Mouse (Mus musculus): ENCODE measurements at regions not wholly inside any gene's neighbourhood (a gene's known extent, or its start where the extent isn't known, plus 50 kb on each side); places are given as distances from the start of the nearest gene placed in this dataset.

GRCm38 (mm10) chr5:74888934-74889333, 155.6 kb downstream of the Chic2 start:
- TF ChIP-seq CTCF (IDR thresholded peaks at IDR 0.05; ENCODE audit: low read depth), result no peak
- no peak overlapping the region; the same call in 1 of the 2 replicates for H3K27ac ChIP-seq (ENCODE audit: low read depth)
- no peak overlapping the region for H3K4me3 ChIP-seq (ENCODE audit: low read depth, low read length)
- DNase-seq (no peak), ATAC-seq (ENCODE audit: insufficient read depth) (no peak)
- H3K36me3 ChIP-seq (ENCODE audit: insufficient read depth), result no peaks in the 10 kb centered on the region
- peaks cover 4% of the 10 kb centered on the region; the same call in 1 of the 2 replicates for H3K9me3 ChIP-seq (ENCODE audit: low read depth, low read length)
- no peaks in the 10 kb centered on the region for H3K4me1 ChIP-seq (ENCODE audit: insufficient read depth)
- no peak overlapping the region for H3K4me2 ChIP-seq
- H3K27me3 ChIP-seq (ENCODE audit: insufficient read depth, low read length), result no peaks in the 10 kb centered on the region
- WGBS, result 73% methylated on average over 8 of the region's 8 CpGs
- H3K9ac ChIP-seq, result no peak overlapping the region

GRCm38 (mm10) chr5:74885958-74886357, 158.6 kb downstream of the Chic2 start:
- H3K4me2 ChIP-seq, result no peak overlapping the region
- H3K27me3 ChIP-seq (ENCODE audit: insufficient read depth, low read length), result no peaks in the 10 kb centered on the region
- no peak for TF ChIP-seq CTCF (IDR thresholded peaks at IDR 0.05; ENCODE audit: low read depth)

GRCm38 (mm10) chr5:74882563-74882962, 162.0 kb downstream of the Chic2 start:
- Histone ChIP-seq H3K4me1 (ENCODE audit: insufficient read depth) (peaks cover 5% of the 10 kb centered on the region), H3K9ac (no peak overlapping the region), H3K27me3 (ENCODE audit: insufficient read depth, low read length) (no peaks in the 10 kb centered on the region), H3K4me2 (no peak overlapping the region), H3K9me3 (ENCODE audit: low read depth, low read length) (peaks cover 4% of the 10 kb centered on the region; the same call in 1 of the 2 replicates), H3K27ac (ENCODE audit: low read depth) (no peak overlapping the region), H3K4me3 (ENCODE audit: low read depth, low read length) (no peak overlapping the region), H3K36me3 (ENCODE audit: insufficient read depth) (no peaks in the 10 kb centered on the region)
- 21% methylated on average over 12 of the region's 12 CpGs for WGBS
- DNase-seq (peak; percentile 63), ATAC-seq (ENCODE audit: insufficient read depth) (no peak)
- TF ChIP-seq CTCF (IDR thresholded peaks at IDR 0.05; ENCODE audit: low read depth), result no peak

More at GRCm38 (mm10) chr5:74885958-74886357, 158.6 kb downstream of the Chic2 start:
- Histone ChIP-seq H3K4me3 (ENCODE audit: low read depth, low read length) (no peak overlapping the region), H3K4me1 (ENCODE audit: insufficient read depth) (no peaks in the 10 kb centered on the region), H3K9ac (no peak overlapping the region), H3K36me3 (ENCODE audit: insufficient read depth) (no peaks in the 10 kb centered on the region), H3K9me3 (ENCODE audit: low read depth, low read length) (peaks cover 4% of the 10 kb centered on the region; the same call in 1 of the 2 replicates), H3K27ac (ENCODE audit: low read depth) (no peak overlapping the region)
- WGBS, result 89% methylated on average over 3 of the region's 3 CpGs
- DNase-seq, result no peak
- ATAC-seq (ENCODE audit: insufficient read depth), result no peak

GRCm38 (mm10) chr5:74880669-74881226, 163.8 kb downstream of the Chic2 start:
- H3K36me3 ChIP-seq (ENCODE audit: insufficient read depth), result no peaks in the 10 kb centered on the region
- TF ChIP-seq CTCF (IDR thresholded peaks at IDR 0.05; ENCODE audit: low read depth), result no peak
- H3K9ac ChIP-seq, result no peak overlapping the region
- H3K4me2 ChIP-seq, result no peak overlapping the region
- peak; percentile 57 for ATAC-seq (ENCODE audit: insufficient read depth)
- peak; percentile 75 for DNase-seq
- 31% methylated on average over 10 of the region's 10 CpGs for WGBS
- H3K27ac ChIP-seq (ENCODE audit: low read depth), result 0 out of 2 replicates have a peak overlapping the region, but pooled peaks have one; percentile 14
- no peak overlapping the region for H3K4me3 ChIP-seq (ENCODE audit: low read depth, low read length)
- peaks cover 4% of the 10 kb centered on the region; the same call in 1 of the 2 replicates for H3K9me3 ChIP-seq (ENCODE audit: low read depth, low read length)
- H3K27me3 ChIP-seq (ENCODE audit: insufficient read depth, low read length), result no peaks in the 10 kb centered on the region
- peaks cover 9% of the 10 kb centered on the region for H3K4me1 ChIP-seq (ENCODE audit: insufficient read depth)

- ATAC-seq (ENCODE audit: insufficient read depth) (no peak), DNase-seq (no peak)
- Histone ChIP-seq H3K36me3 (ENCODE audit: insufficient read depth) (no peaks in the 10 kb centered on the region), H3K9ac (no peak overlapping the region), H3K27ac (ENCODE audit: low read depth) (no peak overlapping the region), H3K4me1 (ENCODE audit: insufficient read depth) (peaks cover 9% of the 10 kb centered on the region), H3K27me3 (ENCODE audit: insufficient read depth, low read length) (no peaks in the 10 kb centered on the region), H3K9me3 (ENCODE audit: low read depth, low read length) (peaks cover 4% of the 10 kb centered on the region; the same call in 1 of the 2 replicates), H3K4me2 (no peak overlapping the region), H3K4me3 (ENCODE audit: low read depth, low read length) (no peak overlapping the region)
- no peak for TF ChIP-seq CTCF (IDR thresholded peaks at IDR 0.05; ENCODE audit: low read depth)
- 66% methylated on average over 6 of the region's 6 CpGs for WGBS
Measured at GRCm38 (mm10) chr5:74880048-74880437, 164.5 kb downstream of the Chic2 start.

- ATAC-seq (ENCODE audit: insufficient read depth) (no peak), DNase-seq (no peak)
- no peak overlapping the region for H3K27ac ChIP-seq (ENCODE audit: low read depth)
- peaks cover 13% of the 10 kb centered on the region for H3K4me1 ChIP-seq (ENCODE audit: insufficient read depth)
- no peak overlapping the region for H3K9ac ChIP-seq
- WGBS, result 62% methylated on average over 13 of the region's 13 CpGs
- no peak for TF ChIP-seq CTCF (IDR thresholded peaks at IDR 0.05; ENCODE audit: low read depth)
- H3K4me3 ChIP-seq (ENCODE audit: low read depth, low read length), result no peak overlapping the region
- no peaks in the 10 kb centered on the region for H3K27me3 ChIP-seq (ENCODE audit: insufficient read depth, low read length)
- H3K4me2 ChIP-seq, result no peak overlapping the region
- no peaks in the 10 kb centered on the region for H3K9me3 ChIP-seq (ENCODE audit: low read depth, low read length)
- H3K36me3 ChIP-seq (ENCODE audit: insufficient read depth), result no peaks in the 10 kb centered on the region
Measured at GRCm38 (mm10) chr5:74879098-74880047, 165.2 kb downstream of the Chic2 start.

GRCm38 (mm10) chr5:74877595-74877994, 167.0 kb downstream of the Chic2 start:
- Histone ChIP-seq H3K9me3 (ENCODE audit: low read depth, low read length) (no peaks in the 10 kb centered on the region), H3K36me3 (ENCODE audit: insufficient read depth) (no peaks in the 10 kb centered on the region), H3K27me3 (ENCODE audit: insufficient read depth, low read length) (no peaks in the 10 kb centered on the region), H3K4me2 (peak overlapping the region; percentile 34; the same call in 1 of the 2 replicates), H3K4me1 (ENCODE audit: insufficient read depth) (peaks cover 17% of the 10 kb centered on the region), H3K27ac (ENCODE audit: low read depth) (0 out of 2 replicates have a peak overlapping the region, but pooled peaks have one; percentile 22), H3K9ac (no peak overlapping the region), H3K4me3 (ENCODE audit: low read depth, low read length) (no peak overlapping the region)
- WGBS, result 13% methylated on average over 5 of the region's 5 CpGs
- peak; percentile 79 for DNase-seq
- peak; percentile 64 for ATAC-seq (ENCODE audit: insufficient read depth)
- 0 out of 2 replicates have a peak, but pooled peaks have one; percentile 10 for TF ChIP-seq CTCF (IDR thresholded peaks at IDR 0.05; ENCODE audit: low read depth)

All from lung, embryonic 14.5 days (tissue).